Mouse (Mus musculus) MEL (cell line): ENCODE results near the gene Ccl5. TPM values are rescaled to one million over a fixed set of nuclear protein-coding genes. Genes with fewer than 3 reads are reported as not detected.
A peak's percentile ranks its signal among the peaks of the same experiment; 100 is the strongest.

Source experiments
- DNase-seq: peaks from one replicate; pipeline ENCODE4 v3.0.0; 2011; ENCODE audit warnings: low read depth, low spot score
- H3K27ac ChIP-seq: 2 replicates; pipeline ENCODE4 v1.5.1; 2012; ENCODE audit warnings: low read depth, mild to moderate bottlenecking, control low read depth, low read length, moderate library complexity; ENCODE audit not compliant: control insufficient read depth
- H3K27me3 ChIP-seq, 2 experiments: fragments of 150-350 bp in 1 of 2; sonication (generic) in 1 of 2; 2 replicates each; pipeline ENCODE4 v1.6.1; 2012; ENCODE audit warnings: low read length in 2 of 2, mild to moderate bottlenecking in 2 of 2, improper control_type of control experiment in 1 of 2, moderate library complexity in 1 of 2; ENCODE audit not compliant: insufficient read depth in 2 of 2, control insufficient read depth in 1 of 2
- H3K36me3 ChIP-seq, 2 experiments: 2 replicates each; pipeline ENCODE4 v1.6.1; 2012 to 2014; ENCODE audit warnings: low read length in 2 of 2, improper control_type of control experiment in 1 of 2, inconsistent platforms in 1 of 2, mild to moderate bottlenecking in 1 of 2; ENCODE audit not compliant: insufficient read depth in 2 of 2, control insufficient read depth in 1 of 2
- H3K4me1 ChIP-seq, 2 experiments: fragments of 150-350 bp in 1 of 2; sonication (generic) in 1 of 2; 2 replicates each; pipeline ENCODE4 v1.6.1; 2012; ENCODE audit warnings: low read length in 2 of 2, improper control_type of control experiment in 1 of 2, mild to moderate bottlenecking in 1 of 2; ENCODE audit not compliant: insufficient read depth in 2 of 2, control insufficient read depth in 1 of 2
- H3K4me3 ChIP-seq, 2 experiments: fragments of 150-350 bp in 1 of 2; sonication (generic) in 1 of 2; 2 replicates each; pipeline ENCODE4 v1.5.1; 2012; ENCODE audit warnings: low read depth in 2 of 2, low read length in 2 of 2, mild to moderate bottlenecking in 2 of 2, moderate library complexity in 2 of 2, control low read depth in 1 of 2, improper control_type of control experiment in 1 of 2; ENCODE audit not compliant: control insufficient read depth in 1 of 2, insufficient read depth in 1 of 2
- H3K79me2 ChIP-seq: 2 replicates; pipeline ENCODE4 v1.6.1; 2012; ENCODE audit warnings: mild to moderate bottlenecking, low read length, moderate library complexity; ENCODE audit not compliant: control insufficient read depth, poor library complexity, insufficient read depth
- H3K9ac ChIP-seq: 2 replicates; pipeline ENCODE4 v1.6.1; 2012; ENCODE audit warnings: low read depth, mild to moderate bottlenecking, control low read depth, low read length, moderate library complexity; ENCODE audit not compliant: control insufficient read depth, poor library complexity, severe bottlenecking
- H3K9me3 ChIP-seq: fragments of 150-350 bp; sonication (generic); replicated peaks from 2 replicates; pipeline ENCODE4 v1.6.1; 2012; ENCODE audit warnings: mild to moderate bottlenecking, low read length, improper control_type of control experiment, moderate library complexity; ENCODE audit not compliant: insufficient read depth
- CHD1 ChIP-seq: IDR thresholded peaks from 2 replicates; pipeline ENCODE4 v1.6.1; 2012; ENCODE audit warnings: low read depth, mild to moderate bottlenecking, inconsistent platforms, low read length, improper control_type of control experiment
- CHD2 ChIP-seq: IDR thresholded peaks from 2 replicates; pipeline ENCODE4 v1.6.1; 2011; ENCODE audit warnings: low read length, improper control_type of control experiment
- CTCF ChIP-seq, 3 experiments: IDR thresholded peaks in 2 of 3; conservative IDR thresholded peaks in 1 of 3; 2 replicates each; pipeline ENCODE4 v1.5.1; 2011 to 2012; ENCODE audit warnings: low read length in 3 of 3, low read depth in 2 of 3, mild to moderate bottlenecking in 2 of 3, improper control_type of control experiment in 1 of 3, inconsistent platforms in 1 of 3, mixed read lengths in 1 of 3, moderate library complexity in 1 of 3; ENCODE audit not compliant: control insufficient read depth in 1 of 3, insufficient read depth in 1 of 3, poor library complexity in 1 of 3, severe bottlenecking in 1 of 3
- ELF1 ChIP-seq: IDR thresholded peaks from 2 replicates; pipeline ENCODE4 v1.6.1; 2014; ENCODE audit warnings: low read depth, mild to moderate bottlenecking, inconsistent platforms, low read length, improper control_type of control experiment, moderate library complexity
- EP300 ChIP-seq, 2 experiments: IDR thresholded peaks; 2 replicates each; pipeline ENCODE4 v1.6.1; 2011; ENCODE audit warnings: improper control_type of control experiment in 2 of 2, low read length in 2 of 2, low read depth in 1 of 2, mild to moderate bottlenecking in 1 of 2
- ETS1 ChIP-seq: IDR thresholded peaks from 2 replicates; pipeline ENCODE4 v1.6.1; 2012; ENCODE audit warnings: low read depth, mild to moderate bottlenecking, inconsistent platforms, low read length, improper control_type of control experiment, moderate library complexity
- GABPA ChIP-seq: IDR thresholded peaks from 2 replicates; pipeline ENCODE4 v1.6.1; 2012; ENCODE audit warnings: low read depth, mild to moderate bottlenecking, inconsistent platforms, low read length, improper control_type of control experiment, moderate library complexity
- GATA1 ChIP-seq: IDR thresholded peaks from 2 replicates; pipeline ENCODE4 v1.6.1; 2011; ENCODE audit warnings: low read depth, low read length, improper control_type of control experiment
- JUND ChIP-seq: IDR thresholded peaks from 2 replicates; pipeline ENCODE4 v1.6.1; 2011; ENCODE audit warnings: low read depth, mild to moderate bottlenecking, improper control_type of control experiment, low read length
- KAT2A ChIP-seq: conservative IDR thresholded peaks from 2 replicates; pipeline ENCODE4 v1.6.1; 2012; ENCODE audit warnings: low read depth, low read length, improper control_type of control experiment, inconsistent platforms
- MAFK ChIP-seq: IDR thresholded peaks from 2 replicates; pipeline ENCODE4 v1.6.1; 2011; ENCODE audit warnings: low read depth, mild to moderate bottlenecking, low read length, improper control_type of control experiment, borderline replicate concordance
- MAX ChIP-seq: IDR thresholded peaks from 2 replicates; pipeline ENCODE4 v1.6.1; 2011; ENCODE audit warnings: low read length, improper control_type of control experiment
- MEF2A ChIP-seq: IDR thresholded peaks from 2 replicates; pipeline ENCODE4 v1.6.1; 2014; ENCODE audit warnings: low read depth, mild to moderate bottlenecking, inconsistent platforms, low read length, improper control_type of control experiment; ENCODE audit not compliant: poor library complexity, insufficient replicate concordance, severe bottlenecking; ENCODE audit errors: extremely low read depth
- MXI1 ChIP-seq: IDR thresholded peaks from 2 replicates; pipeline ENCODE4 v1.6.1; 2011; ENCODE audit warnings: mild to moderate bottlenecking, low read depth, low read length, improper control_type of control experiment
- MYC ChIP-seq: IDR thresholded peaks from 2 replicates; pipeline ENCODE4 v1.6.1; 2011; ENCODE audit warnings: low read depth, mild to moderate bottlenecking, low read length, improper control_type of control experiment, moderate library complexity
- NELFE ChIP-seq: IDR thresholded peaks from 2 replicates; pipeline ENCODE4 v1.6.1; 2011; ENCODE audit warnings: low read depth, low read length, improper control_type of control experiment
- NRF1 ChIP-seq: IDR thresholded peaks from 2 replicates; pipeline ENCODE4 v1.6.1; 2014; ENCODE audit warnings: low read depth, mild to moderate bottlenecking, inconsistent platforms, low read length, improper control_type of control experiment, moderate library complexity; ENCODE audit not compliant: poor library complexity, insufficient read depth, severe bottlenecking
- POLR2A ChIP-seq, 2 experiments: IDR thresholded peaks; 2 replicates each; pipeline ENCODE4 v1.6.1; 2011 to 2012; ENCODE audit warnings: low read length in 2 of 2, mild to moderate bottlenecking in 2 of 2, control low read depth in 1 of 2, improper control_type of control experiment in 1 of 2, low read depth in 1 of 2, moderate library complexity in 1 of 2; ENCODE audit not compliant: control insufficient read depth in 1 of 2, insufficient read depth in 1 of 2, poor library complexity in 1 of 2
- POLR2AphosphoS2 ChIP-seq: IDR thresholded peaks from 2 replicates; pipeline ENCODE4 v1.6.1; 2011; ENCODE audit warnings: low read length, improper control_type of control experiment
- POLR2AphosphoS5 ChIP-seq: IDR thresholded peaks from 2 replicates; pipeline ENCODE4 v1.6.1; 2012; ENCODE audit warnings: low read depth, borderline replicate concordance, mild to moderate bottlenecking, inconsistent platforms, low read length, moderate library complexity, mixed read lengths
- RAD21 ChIP-seq: IDR thresholded peaks from 2 replicates; pipeline ENCODE4 v1.6.1; 2011; ENCODE audit warnings: mild to moderate bottlenecking, low read depth, low read length, improper control_type of control experiment
- SIN3A ChIP-seq: IDR thresholded peaks from 2 replicates; pipeline ENCODE4 v1.6.1; 2012; ENCODE audit warnings: low read length, improper control_type of control experiment, inconsistent platforms
- TBP ChIP-seq: IDR thresholded peaks from 2 replicates; pipeline ENCODE4 v1.8.0; 2011; ENCODE audit warnings: low read depth, low read length, improper control_type of control experiment
- TCF12 ChIP-seq: IDR thresholded peaks from 2 replicates; pipeline ENCODE4 v1.6.1; 2014; ENCODE audit warnings: low read depth, mild to moderate bottlenecking, inconsistent platforms, low read length, improper control_type of control experiment, moderate library complexity
- UBTF ChIP-seq: IDR thresholded peaks from 2 replicates; pipeline ENCODE4 v1.6.1; 2012; ENCODE audit warnings: low read depth, mild to moderate bottlenecking, inconsistent platforms, low read length, improper control_type of control experiment, moderate library complexity, borderline replicate concordance; ENCODE audit not compliant: insufficient read depth
- USF1 ChIP-seq: IDR thresholded peaks from 2 replicates; pipeline ENCODE4 v1.6.1; 2014; ENCODE audit warnings: low read depth, mild to moderate bottlenecking, inconsistent platforms, low read length, improper control_type of control experiment, moderate library complexity
- USF2 ChIP-seq, 2 experiments: IDR thresholded peaks; 2 replicates each; pipeline ENCODE4 v1.6.1; 2011 to 2012; ENCODE audit warnings: improper control_type of control experiment in 2 of 2, low read length in 2 of 2, borderline replicate concordance in 1 of 2, inconsistent platforms in 1 of 2, low read depth in 1 of 2, mild to moderate bottlenecking in 1 of 2; ENCODE audit not compliant: insufficient read depth in 1 of 2
- ZC3H11A ChIP-seq: IDR thresholded peaks from 2 replicates; pipeline ENCODE4 v1.6.1; 2012; ENCODE audit warnings: low read depth, mild to moderate bottlenecking, inconsistent platforms, low read length, improper control_type of control experiment
- ZMIZ1 ChIP-seq: IDR thresholded peaks from 2 replicates; pipeline ENCODE4 v1.6.1; 2012; ENCODE audit warnings: low read depth, mild to moderate bottlenecking, inconsistent platforms, low read length, improper control_type of control experiment, moderate library complexity
- ZNF384 ChIP-seq: IDR thresholded peaks from 2 replicates; pipeline ENCODE4 v1.6.1; 2012; ENCODE audit warnings: low read depth, mild to moderate bottlenecking, inconsistent platforms, low read length, improper control_type of control experiment
- polyA plus RNA-seq, 2 experiments: library from polyadenylated mRNA; stranded (reverse) in 1 of 2; unstranded in 1 of 2; fragments of >175 nt in 1 of 2; fragments of >200 nt in 1 of 2; gene quantifications; 2 replicates each; pipeline versions ENCODE4 v1.2.1 to v1.2.4; 2012; ENCODE audit warnings: low replicate concordance in 2 of 2, low read depth in 1 of 2; ENCODE audit not compliant: insufficient read length in 2 of 2, insufficient read depth in 1 of 2, missing spikeins in 1 of 2
- total RNA-seq: library from RNA; depleted of rRNA; stranded (reverse); fragments of 300-350 nt; gene quantifications from 2 replicates; pipeline ENCODE4 v1.2.3, GENCODE M21; 2012

The Ccl5 gene
- total and polyA plus RNA-seq, 3 experiments: 0.56 TPM; not detected in 2

- no peaks in the 10 kb centered on the region for H3K36me3 ChIP-seq
- no peak overlapping the region for H3K4me3 ChIP-seq
- no peak for DNase-seq
- H3K9me3 ChIP-seq: no peaks in the 10 kb centered on the region
- TF ChIP-seq USF1: no peak
- TF ChIP-seq, all 39 proteins: peak for 0
- no peaks in the 10 kb centered on the region for H3K79me2 ChIP-seq
- no peak overlapping the region for H3K9ac ChIP-seq
- H3K4me1 ChIP-seq: no peaks in the 10 kb centered on the region; a peak in 1 of 4 replicates
- H3K27me3 ChIP-seq: peaks cover 0 to 2% of the 10 kb centered on the region in 2 experiments; a peak in 1 of 4 replicates
- H3K27ac ChIP-seq: no peak overlapping the region
These were observed 26.8 kb upstream of the Ccl5 start for GRCm38 (mm10) chr11:83557074-83557473.

- Histone ChIP-seq H3K27ac (no peak overlapping the region), H3K9ac (no peak overlapping the region), H3K79me2 (no peaks in the 10 kb centered on the region), H3K4me3 (no peak overlapping the region), H3K27me3 (peaks cover 0 to 2% of the 10 kb centered on the region in 2 experiments; a peak in 1 of 4 replicates), H3K36me3 (no peaks in the 10 kb centered on the region), H3K9me3 (no peaks in the 10 kb centered on the region), H3K4me1 (no peaks in the 10 kb centered on the region; a peak in 1 of 4 replicates)
- peak; percentile 83 for DNase-seq
- peak; percentile 100 for TF ChIP-seq MYC
- TF ChIP-seq SIN3A: peak; percentile 86; the same call in 1 of the 2 replicates
- 0 out of 2 replicates have a peak, but pooled peaks have one; percentile 45 for TF ChIP-seq JUND
- TF ChIP-seq MAX: peak; percentile 100
- TF ChIP-seq GABPA: no peak
- peak; percentile 4 to 99 (median 80); a peak in 4 of 6 replicates for TF ChIP-seq CTCF (IDR thresholded peaks at IDR 0.05 in 2 of 3, conservative IDR thresholded peaks at IDR 0.05 in 1 of 3; ENCODE audit: control insufficient read depth in 1 of 3, insufficient read depth in 1 of 3, low read depth in 2 of 3, low read length in 3 of 3, poor library complexity in 1 of 3, severe bottlenecking in 1 of 3)
- TF ChIP-seq ETS1: no peak
- no peak for TF ChIP-seq POLR2AphosphoS2
- TF ChIP-seq KAT2A: no peak
- peak; percentile 98 for TF ChIP-seq MXI1
- TF ChIP-seq EP300 (IDR thresholded peaks at IDR 0.05; ENCODE audit: low read depth in 1 of 2, low read length in 2 of 2): no peak
- no peak; the same call in none of the 2 replicates for TF ChIP-seq RAD21
- no peak for TF ChIP-seq ELF1
- no peak for TF ChIP-seq NELFE
- no peak for TF ChIP-seq MEF2A
- no peak for TF ChIP-seq TCF12
- TF ChIP-seq TBP: no peak
- no peak for TF ChIP-seq UBTF
- no peak for TF ChIP-seq ZMIZ1
- TF ChIP-seq USF1: peak; percentile 87
- TF ChIP-seq POLR2A (IDR thresholded peaks at IDR 0.05; ENCODE audit: control insufficient read depth in 1 of 2, insufficient read depth in 1 of 2, low read depth in 1 of 2, low read length in 2 of 2, poor library complexity in 1 of 2): no peak
- no peak for TF ChIP-seq CHD1
- TF ChIP-seq POLR2AphosphoS5: no peak
- TF ChIP-seq USF2 (IDR thresholded peaks at IDR 0.05; ENCODE audit: borderline replicate concordance in 1 of 2, insufficient read depth in 1 of 2, low read depth in 1 of 2, low read length in 2 of 2): peak in 1 of 2 experiments; percentile 57; a peak in 1 of 4 replicates
- TF ChIP-seq GATA1: no peak
- TF ChIP-seq MAFK: no peak
- peak; percentile 97 for TF ChIP-seq ZC3H11A
- no peak for TF ChIP-seq ZNF384
- TF ChIP-seq NRF1: no peak
- no peak for TF ChIP-seq CHD2
These were observed 25.9 kb upstream of the Ccl5 start for GRCm38 (mm10) chr11:83556085-83556781.
